25 mouse cellular contexts compared by ENCODE assay signal in genomic region chr6:43632871-43633270, GRCm38 (mm10).
"Had no signal": no experiment of that assay in that cellular context is flagged by ENCODE, and none has a peak within 500 bp of the region (broad histone marks: within the 10 kb centered on the region; RNA-seq: fewer than 3 reads in every experiment).

No protein-coding gene starts in this region.

- H3K27me3 ChIP-seq: heart, embryonic 13.5 days; heart, embryonic 15.5 days; hindbrain, embryonic 13.5 days; hindbrain, embryonic 15.5 days; kidney, embryonic 15.5 days; limb, embryonic 13.5 days; limb, embryonic 15.5 days; liver, embryonic 12.5 days had no signal

- H3K27ac ChIP-seq: heart, embryonic 13.5 days; heart, embryonic 15.5 days; hindbrain, embryonic 13.5 days; hindbrain, embryonic 15.5 days; hindbrain, postnatal 0 days; kidney, embryonic 15.5 days; limb, embryonic 13.5 days; limb, embryonic 15.5 days; liver, embryonic 12.5 days; liver, embryonic 14.5 days had no signal

- H3K36me3 ChIP-seq: heart, embryonic 13.5 days; heart, embryonic 15.5 days; hindbrain, embryonic 13.5 days; hindbrain, embryonic 15.5 days; kidney, embryonic 15.5 days; limb, embryonic 13.5 days; limb, embryonic 15.5 days; liver, embryonic 12.5 days had no signal

- H3K4me2 ChIP-seq: heart, embryonic 11.5 days; heart, embryonic 13.5 days; heart, embryonic 15.5 days; hindbrain, embryonic 13.5 days; hindbrain, embryonic 15.5 days; kidney, embryonic 15.5 days; limb, embryonic 13.5 days; limb, embryonic 15.5 days; liver, embryonic 12.5 days had no signal

- H3K9ac ChIP-seq: heart, embryonic 13.5 days; heart, embryonic 15.5 days; hindbrain, embryonic 13.5 days; hindbrain, embryonic 15.5 days; kidney, embryonic 15.5 days; limb, embryonic 13.5 days; limb, embryonic 15.5 days; liver, embryonic 12.5 days; liver, embryonic 14.5 days had no signal

- ATAC-seq: hindbrain, postnatal 0 days; intestine, embryonic 16.5 days; liver, embryonic 12.5 days had no signal

- DNase-seq: gastrocnemius, postnatal 14 days; gastrocnemius, postnatal 36 days; heart, adult 18-20 months; heart, postnatal 14 days; heart, postnatal 36 days; kidney, adult 11 months; kidney, adult 2 months; kidney, adult 9 months; kidney, postnatal 10 days; kidney, postnatal 25 days; layer of hippocampus, adult 9-11 months; layer of hippocampus, postnatal 36 days; left cerebral cortex, postnatal 4 days had no signal

- H3K9me3 ChIP-seq: heart, embryonic 13.5 days; heart, embryonic 15.5 days; hindbrain, embryonic 13.5 days; hindbrain, embryonic 15.5 days; kidney, embryonic 15.5 days; limb, embryonic 13.5 days; limb, embryonic 15.5 days; liver, embryonic 12.5 days had no signal

- H3K4me3 ChIP-seq: heart, embryonic 13.5 days; heart, embryonic 15.5 days; hindbrain, embryonic 13.5 days; hindbrain, embryonic 15.5 days; kidney, embryonic 15.5 days; limb, embryonic 13.5 days; limb, embryonic 15.5 days; liver, embryonic 12.5 days had no signal

- H3K4me1 ChIP-seq: hindbrain, embryonic 13.5 days; hindbrain, embryonic 15.5 days; kidney, embryonic 15.5 days; limb, embryonic 13.5 days; limb, embryonic 15.5 days; liver, embryonic 12.5 days had no signal
